16 mouse cellular contexts compared by ENCODE assay signal in genomic region chr1:62085995-62086394, GRCm38 (mm10).
A peak's percentile ranks its signal among the peaks of the same experiment; 100 is the strongest.
DNase-seq lines count a peak whose midpoint lies in the region; ATAC-seq and TF ChIP-seq lines count a peak whose summit lies in the region.
"Had no signal": no experiment of that assay in that cellular context is flagged by ENCODE, and none has a peak within 500 bp of the region (broad histone marks: within the 10 kb centered on the region; RNA-seq: fewer than 3 reads in every experiment).

No protein-coding gene starts in this region.

- H3K4me3 ChIP-seq in neural tube, embryonic 11.5 days (ENCODE audit: low read depth, low read length) = no peak overlapping the region
- no peak overlapping the region for H3K4me3 ChIP-seq in neural tube, embryonic 15.5 days (replicated peaks)
- no peak overlapping the region for H3K4me3 ChIP-seq in myocyte
- H3K4me3 ChIP-seq: heart, adult 2 months; hindbrain, embryonic 10.5 days; megakaryocyte, embryonic 14.5 days had no signal

- H3K27me3 ChIP-seq in neural tube, embryonic 11.5 days (ENCODE audit: control insufficient read depth, insufficient read depth, low read length) = no peaks in the 10 kb centered on the region
- H3K27me3 ChIP-seq in neural tube, embryonic 15.5 days (replicated peaks) = no peaks in the 10 kb centered on the region
- no peaks in the 10 kb centered on the region for H3K27me3 ChIP-seq in myocyte (ENCODE audit: control insufficient read depth, insufficient read depth, insufficient read length)
- H3K27me3 ChIP-seq: CH12.LX; megakaryocyte, embryonic 14.5 days had no signal

- WGBS in neural tube, embryonic 11.5 days = 23% methylated on average over 6 of the region's 6 CpGs
- WGBS in neural tube, embryonic 15.5 days = 19% methylated on average over 6 of the region's 6 CpGs

- no peak overlapping the region for H3K9ac ChIP-seq in neural tube, embryonic 11.5 days (ENCODE audit: low read length)
- no peak overlapping the region for H3K9ac ChIP-seq in neural tube, embryonic 15.5 days (replicated peaks)
- H3K9ac ChIP-seq: forebrain, postnatal 0 days had no signal

- no peak for ATAC-seq in neural tube, embryonic 11.5 days (ENCODE audit: insufficient read depth, low FRiP score, low TSS enrichment)
- no peak for ATAC-seq in neural tube, embryonic 15.5 days (ENCODE audit: low FRiP score)
- ATAC-seq: forebrain, postnatal 0 days had no signal

- H3K27ac ChIP-seq in neural tube, embryonic 11.5 days (ENCODE audit: low read depth, low read length) = no peak overlapping the region
- H3K27ac ChIP-seq in neural tube, embryonic 15.5 days (replicated peaks) = no peak overlapping the region
- H3K27ac ChIP-seq: heart, adult 2 months; hindbrain, embryonic 10.5 days had no signal

- H3K4me1 ChIP-seq in neural tube, embryonic 11.5 days (ENCODE audit: control insufficient read depth, insufficient read depth, low read length) = peaks cover 4% of the 10 kb centered on the region; the same call in 1 of the 2 replicates
- H3K4me1 ChIP-seq in neural tube, embryonic 15.5 days = no peaks in the 10 kb centered on the region
- H3K4me1 ChIP-seq: megakaryocyte, embryonic 14.5 days had no signal

- no peaks in the 10 kb centered on the region for H3K9me3 ChIP-seq in neural tube, embryonic 11.5 days (ENCODE audit: control insufficient read depth, low read length)
- no peaks in the 10 kb centered on the region for H3K9me3 ChIP-seq in neural tube, embryonic 15.5 days (replicated peaks)
- H3K9me3 ChIP-seq: hindbrain, embryonic 10.5 days; megakaryocyte, embryonic 14.5 days had no signal

- H3K4me2 ChIP-seq in neural tube, embryonic 11.5 days (ENCODE audit: low read depth) = no peak overlapping the region
- no peak overlapping the region for H3K4me2 ChIP-seq in neural tube, embryonic 15.5 days
- H3K4me2 ChIP-seq in myocyte (ENCODE audit: low read depth) = peak overlapping the region; percentile 25

- no peaks in the 10 kb centered on the region for H3K79me2 ChIP-seq in myocyte (ENCODE audit: control insufficient read depth, insufficient read depth)

- H3K36me3 ChIP-seq in neural tube, embryonic 11.5 days (ENCODE audit: control insufficient read depth, insufficient read depth, low read length) = no peaks in the 10 kb centered on the region
- no peaks in the 10 kb centered on the region for H3K36me3 ChIP-seq in neural tube, embryonic 15.5 days
- H3K36me3 ChIP-seq in myocyte (ENCODE audit: control insufficient read depth, insufficient read depth) = no peaks in the 10 kb centered on the region
- H3K36me3 ChIP-seq: hindbrain, embryonic 10.5 days had no signal

- no peak for TF ChIP-seq POLR2A in myocyte (IDR thresholded peaks at IDR 0.05; ENCODE audit: insufficient read length, low read depth)

- DNase-seq in neural tube, embryonic 11.5 days (ENCODE audit: low spot score) = peak; percentile 32
- DNase-seq in embryo, embryonic 11 days = peak; percentile 68
- peak; percentile 37 for DNase-seq in hindlimb bud, embryonic 11.5 days (ENCODE audit: extremely low spot score, low read depth, low spot score)
- no peak for DNase-seq in ovary, postnatal 14 days (ENCODE audit: low spot score)
- no peak for DNase-seq in kidney, adult 18-20 months
- no peak for DNase-seq in left cerebral cortex, adult 9 months (ENCODE audit: low spot score in 2 of 2)
- DNase-seq: adrenal gland, postnatal 14 days; forebrain, postnatal 0 days; heart, adult 2 months; left cerebral cortex, postnatal 4 days; lung, adult 18-20 months had no signal

- no peak overlapping the region for H3ac ChIP-seq in myocyte (ENCODE audit: control insufficient read depth, insufficient read length)

TF ChIP-seq in myocyte, 11 proteins besides CTCF, POLR2A, EP300 and RAD21:
- TF ChIP-seq USF1 (IDR thresholded peaks at IDR 0.05; ENCODE audit: low read depth) (no peak), E2F4 (IDR thresholded peaks at IDR 0.05; ENCODE audit: insufficient read depth) (no peak), POLR2AphosphoS2 (IDR thresholded peaks at IDR 0.05; ENCODE audit: insufficient read length, low read depth) (no peak), REST (IDR thresholded peaks at IDR 0.05; ENCODE audit: insufficient read depth, insufficient read length) (no peak), CEBPB (IDR thresholded peaks at IDR 0.05; ENCODE audit: insufficient read depth, poor library complexity, severe bottlenecking) (no peak), MYOD1 (IDR thresholded peaks at IDR 0.05; ENCODE audit: control insufficient read depth in 1 of 3, insufficient read length in 2 of 3, low read depth in 2 of 3) (no peak), MYOG (IDR thresholded peaks at IDR 0.05; ENCODE audit: control insufficient read depth in 1 of 3, insufficient read depth in 1 of 3, insufficient read length in 2 of 3, low read depth in 2 of 3) (no peak), TCF12 (IDR thresholded peaks at IDR 0.05; ENCODE audit: insufficient read depth, poor library complexity, severe bottlenecking) (no peak), TCF3 (IDR thresholded peaks at IDR 0.05; ENCODE audit: insufficient read length, low read depth) (no peak), SRF (IDR thresholded peaks at IDR 0.05; ENCODE audit: control insufficient read depth, insufficient read length, low read depth) (no peak)

Comparison
In these comparisons a context has a peak if more than half of its experiments do, and no peak if none do; other contexts are left out.
1. DNase-seq: peak in neural tube, embryonic 11.5 days (single experiment), embryo, embryonic 11 days (single experiment) and hindlimb bud, embryonic 11.5 days (single experiment); none in ovary, postnatal 14 days (single experiment), kidney, adult 18-20 months (single experiment) and left cerebral cortex, adult 9 months (0 of 2).